Mouse (Mus musculus) embryo, embryonic 10 days (tissue): ENCODE data around the gene Arpc5.
A peak's percentile ranks its signal among the peaks of the same experiment; 100 is the strongest.
"Not testable (repeated sequence)": the region's sequence is repeated elsewhere in the genome, so short reads cannot be mapped to it uniquely, and the experiment has no call there.

Experiments used
- DNase-seq: peaks from one replicate; pipeline ENCODE4 v3.0.0-alpha.2; 2015; ENCODE audit warnings: low spot score

Gene Arpc5

DNA sequence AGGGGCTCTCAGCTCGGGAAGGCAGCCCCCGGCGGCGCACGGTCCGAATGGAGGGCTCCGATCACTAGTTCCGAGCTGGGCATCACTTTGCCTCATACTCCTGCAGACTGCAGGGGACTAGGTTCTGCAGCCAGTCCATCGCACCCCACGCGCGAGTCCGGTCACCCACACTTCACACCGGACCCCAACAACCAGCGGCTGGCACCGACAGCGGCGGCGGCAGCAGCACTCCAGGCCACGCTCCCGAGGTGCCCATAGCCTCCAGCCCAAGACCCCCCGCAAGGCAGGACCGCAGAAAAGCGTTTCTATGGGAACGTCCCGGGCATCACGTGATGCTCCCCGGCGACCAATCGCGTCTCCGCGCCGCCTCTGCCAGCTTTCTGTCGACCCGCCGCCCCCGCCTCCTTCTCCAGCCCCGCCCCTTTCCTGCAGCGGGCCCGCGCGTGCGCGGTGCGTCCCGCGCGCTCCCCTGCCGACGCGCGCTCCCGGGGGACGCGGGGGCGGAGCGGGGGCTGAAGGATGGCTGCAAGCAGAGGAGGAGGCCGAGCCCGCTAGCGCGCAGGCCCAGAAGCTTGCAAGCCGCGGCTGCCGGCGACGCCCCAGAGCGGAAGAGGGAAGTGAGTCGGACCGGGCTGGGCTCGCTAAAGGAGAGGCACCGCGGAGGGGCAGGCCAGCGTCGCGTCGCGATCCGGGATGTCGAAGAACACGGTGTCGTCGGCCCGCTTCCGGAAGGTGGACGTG, at the start of gene Arpc5, which contains the start of gene Rgl1:
Arpc5 (plus strand) TSS at position 511 of the 741 bp plus-strand sequence.
Rgl1 (minus strand) TSS at position 320 of the 741 bp plus-strand sequence.
- peak; percentile 98 for DNase-seq

DNA sequence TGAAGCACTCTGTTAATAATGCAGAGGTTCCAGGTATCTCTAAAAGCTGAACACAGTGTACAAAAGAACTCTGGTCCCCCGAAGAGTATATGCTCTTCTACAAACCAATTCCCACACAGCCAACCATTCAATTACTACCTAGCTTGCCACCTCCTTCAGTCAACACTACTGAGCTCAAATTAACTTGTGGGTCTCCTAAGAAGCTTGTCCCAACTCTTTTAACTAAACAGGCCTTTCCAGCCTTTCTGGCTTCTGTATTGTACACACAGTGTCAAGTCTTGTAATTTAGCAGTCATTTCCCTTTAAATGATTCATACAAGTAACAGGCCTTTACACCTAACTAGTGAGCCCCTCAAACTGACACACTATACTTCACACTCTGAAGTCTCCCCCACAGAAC, 49.0 kb upstream of the Arpc5 start:
- DNase-seq = no peak

DNA sequence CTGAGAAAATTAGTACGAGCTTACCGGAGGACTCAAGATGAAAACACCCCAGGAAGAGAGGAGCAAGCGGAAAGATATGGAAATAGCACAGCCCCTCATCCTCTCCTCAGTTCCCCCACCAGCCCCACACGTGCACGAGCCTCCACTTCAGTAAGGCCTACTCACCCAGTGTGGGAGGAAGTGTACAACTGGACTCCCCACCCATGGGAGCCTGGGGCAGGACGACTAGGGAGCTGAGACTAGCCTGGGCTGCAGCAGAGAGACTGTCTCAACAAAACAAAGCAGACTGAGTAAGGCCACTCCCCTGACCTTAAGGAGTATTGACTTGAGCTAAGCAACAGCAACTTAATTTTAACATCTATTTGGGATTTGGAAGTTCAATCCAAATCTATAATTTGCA, 48.1 kb upstream of the Arpc5 start:
- DNase-seq = no peak

DNA sequence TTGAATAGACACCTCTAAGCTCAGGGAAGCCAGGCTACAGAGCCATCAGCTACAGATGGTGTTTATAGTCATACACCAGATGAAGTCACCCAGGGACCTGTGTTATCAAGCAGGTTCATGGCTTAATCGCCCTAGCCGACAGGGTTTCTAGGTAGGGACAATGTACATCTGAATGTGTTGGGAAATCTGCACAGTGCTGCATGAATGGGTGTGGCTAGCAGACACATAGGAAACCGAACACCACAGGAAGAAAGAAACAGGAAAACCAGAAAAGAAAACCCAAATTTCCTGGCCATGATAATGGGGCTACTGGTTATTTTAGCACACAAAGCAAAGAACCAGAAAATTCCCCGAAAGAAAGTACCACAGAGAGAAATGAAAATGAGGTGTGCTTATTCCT, 45.4 kb upstream of the Arpc5 start:
- DNase-seq = no peak

DNA sequence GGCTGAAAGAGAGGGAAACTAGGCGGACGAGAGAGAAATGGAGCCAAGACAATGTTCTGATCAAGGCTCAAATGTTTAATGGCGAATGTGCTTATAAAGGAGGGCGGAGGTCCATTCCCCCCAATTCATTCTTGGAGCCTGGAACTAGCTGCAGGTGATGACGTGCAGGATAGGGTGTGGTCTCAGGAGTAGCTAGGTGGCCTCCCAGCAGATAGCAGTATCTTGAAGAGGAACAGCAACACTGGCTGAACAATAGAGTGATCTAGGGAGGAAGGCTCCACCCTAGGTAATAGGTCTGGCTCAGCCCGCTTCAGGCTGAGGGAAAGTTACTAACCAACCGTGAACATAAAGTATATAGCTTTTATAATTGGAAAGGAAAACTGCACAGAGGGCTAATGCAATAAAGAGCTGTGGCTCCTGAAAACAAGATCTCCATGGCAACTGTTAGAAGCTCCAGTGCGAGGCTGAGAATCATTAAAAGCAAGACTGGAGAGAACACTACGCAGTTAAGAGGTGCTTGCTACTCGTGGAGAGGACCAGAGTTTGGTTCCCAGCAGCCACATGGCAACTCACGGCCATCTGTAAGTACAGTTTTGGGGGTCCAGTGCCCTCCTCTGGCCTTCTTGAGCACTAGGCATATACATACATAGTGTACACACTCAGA, 44.7 kb upstream of the Arpc5 start:
- no peak for DNase-seq

DNA sequence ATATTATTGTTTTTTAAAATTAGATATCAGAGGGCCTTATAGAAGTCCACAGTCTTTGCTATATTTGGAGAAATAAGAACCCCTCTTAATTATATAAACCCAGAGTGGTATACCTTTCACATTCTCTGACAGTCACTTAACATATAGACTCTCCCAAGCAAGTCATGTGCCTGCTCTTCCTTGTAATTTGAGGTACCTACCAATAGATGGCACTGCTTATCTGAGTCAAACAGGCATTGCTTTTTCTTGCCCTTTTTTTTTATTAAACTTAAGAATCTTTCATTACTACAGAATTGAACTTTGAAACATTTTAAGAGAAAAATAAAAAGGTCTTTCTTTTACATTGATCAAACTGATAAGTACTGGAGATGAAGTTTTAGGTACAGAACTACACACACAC, 42.1 kb upstream of the Arpc5 start:
- DNase-seq = peak; percentile 43

DNA sequence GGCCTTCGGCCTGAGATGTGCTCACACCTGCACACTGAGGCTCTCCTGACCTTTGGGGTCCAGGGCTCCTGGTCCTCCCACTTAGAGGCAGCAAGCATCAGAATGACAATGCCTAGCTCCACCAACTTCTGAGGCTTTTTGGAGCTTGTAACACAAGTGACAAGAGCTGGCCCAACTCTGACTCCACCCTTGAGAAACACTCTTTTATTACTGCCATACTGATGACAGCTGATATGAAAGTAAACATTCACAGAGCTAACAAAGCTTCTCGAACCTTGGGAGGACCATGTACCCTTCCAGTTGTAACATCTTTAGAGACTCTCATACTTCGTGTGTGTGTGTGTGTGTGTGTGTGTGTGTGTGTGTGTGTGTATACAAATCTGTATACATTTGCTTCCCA, 40.2 kb upstream of the Arpc5 start:
- no peak for DNase-seq

DNA sequence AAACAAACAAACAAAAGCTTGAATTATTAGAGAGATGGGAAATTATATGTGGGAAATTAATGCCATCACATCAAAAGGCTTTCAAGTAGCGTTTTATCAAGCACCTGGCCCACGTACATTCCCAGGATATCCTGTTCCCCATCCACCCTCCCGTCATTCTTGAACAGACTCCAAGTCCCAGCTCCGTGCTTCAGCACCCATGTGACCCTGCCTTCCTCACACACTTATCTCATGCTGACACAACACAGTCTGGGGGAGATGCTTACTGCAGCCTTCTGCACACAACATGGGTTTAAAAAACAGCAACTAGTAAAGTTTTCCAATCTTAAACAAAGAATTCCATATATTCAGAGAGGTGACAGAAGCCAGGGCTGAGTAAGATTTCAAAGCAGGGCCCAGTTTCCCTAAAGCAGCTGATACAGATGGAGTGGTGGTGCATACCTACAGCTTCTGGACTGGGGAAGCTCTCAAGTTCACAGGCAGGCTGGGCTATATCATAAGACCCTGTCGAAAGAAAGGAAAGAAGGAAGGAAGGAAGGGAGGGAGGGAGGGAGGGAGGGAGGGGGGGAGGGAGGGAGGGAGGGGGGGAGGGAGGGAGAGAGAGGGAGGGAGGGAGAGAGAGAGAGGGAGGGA, 38.6 kb upstream of the Arpc5 start:
- DNase-seq = no peak

DNA sequence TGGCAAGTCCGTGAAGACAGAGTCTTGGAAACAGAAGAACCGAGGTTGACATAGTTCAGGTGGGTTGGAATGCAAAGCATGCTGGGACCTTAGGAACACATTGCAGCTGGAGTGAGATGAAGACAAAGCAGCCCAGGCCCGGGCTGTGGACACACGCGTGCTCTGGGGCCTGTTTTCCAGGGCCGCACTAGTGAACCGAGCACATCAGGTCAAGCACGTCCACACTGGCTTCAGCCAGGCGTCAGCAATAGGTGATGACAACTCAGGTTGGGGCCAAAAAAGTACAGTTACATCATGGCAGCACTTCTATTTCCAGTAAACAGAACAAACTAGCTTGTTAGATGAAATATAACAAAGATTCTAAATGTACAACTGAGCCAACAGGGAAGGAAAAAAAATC, 27.5 kb upstream of the Arpc5 start:
- DNase-seq = no peak

DNA sequence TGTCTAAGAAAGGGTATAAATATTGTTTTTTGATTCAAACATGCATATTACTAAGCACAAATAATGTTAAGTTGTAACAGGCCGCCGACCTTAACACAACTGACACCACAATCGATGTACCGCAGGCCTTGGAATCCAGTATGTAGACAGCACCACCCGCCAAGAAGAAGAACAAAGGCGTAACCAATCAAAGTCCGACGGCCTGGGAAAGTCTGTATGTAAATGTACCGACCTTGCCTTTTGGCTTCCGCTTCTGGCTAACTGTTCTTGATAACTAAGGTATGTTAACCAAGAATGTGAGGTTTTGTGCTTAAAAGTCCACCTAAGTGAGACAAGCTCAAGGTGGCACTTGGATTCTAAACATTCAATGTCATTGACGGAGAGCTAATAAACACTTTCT, 27.0 kb upstream of the Arpc5 start:
- DNase-seq = no peak

DNA sequence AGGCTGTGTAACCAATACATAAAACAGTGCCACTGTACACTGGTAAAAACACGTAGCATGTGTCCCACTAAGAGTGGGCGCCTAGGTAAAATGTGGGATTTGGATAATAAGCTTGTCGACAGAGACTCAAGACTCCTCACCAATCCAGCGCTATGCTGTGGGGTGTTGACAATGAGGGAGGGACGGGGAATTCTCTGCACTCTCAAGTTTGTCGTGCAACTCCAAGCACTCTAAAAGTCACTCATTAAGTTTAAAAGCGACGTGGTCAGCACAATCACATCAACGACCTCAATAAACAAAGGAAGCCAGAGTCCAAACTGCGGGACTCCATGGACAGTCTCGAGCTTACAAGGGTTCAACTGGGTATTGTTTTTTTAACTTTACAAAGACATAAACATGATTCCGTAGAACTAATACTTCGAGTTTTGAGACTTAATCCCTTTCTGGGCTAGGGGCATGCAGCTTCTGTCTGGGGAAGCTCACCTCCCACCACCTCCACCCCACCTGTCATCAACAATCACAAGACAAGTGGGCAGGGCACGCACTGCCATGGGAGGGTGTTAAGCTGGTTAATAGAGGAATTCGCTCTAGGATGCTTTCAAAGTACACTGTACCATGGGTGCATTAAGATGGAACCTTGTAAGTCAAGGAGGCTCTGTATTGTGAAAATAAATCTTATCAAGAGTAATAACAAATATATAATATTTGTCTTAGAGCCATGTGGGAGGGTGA, 23.1 kb upstream of the Arpc5 start:
- no peak for DNase-seq

DNA sequence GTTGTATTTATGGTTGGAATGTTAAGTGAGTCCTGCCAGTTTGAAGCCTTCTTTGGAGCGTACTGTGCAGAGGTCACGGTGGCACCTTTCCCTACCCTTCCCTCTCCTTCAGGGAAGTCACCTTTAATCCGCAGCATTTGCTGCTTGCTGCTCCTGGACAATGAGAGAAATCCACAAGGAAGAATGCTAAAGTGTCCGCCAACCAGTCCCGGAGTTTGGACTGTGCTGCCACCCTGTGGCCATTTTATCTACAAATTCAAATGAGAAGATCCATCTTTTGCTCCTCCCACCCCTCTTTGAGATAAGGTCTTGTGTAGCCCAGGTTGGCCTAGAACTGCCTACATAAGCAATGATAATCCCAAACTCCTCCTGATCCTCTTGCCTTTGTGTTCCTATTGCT, 19.9 kb upstream of the Arpc5 start:
- peak; percentile 86 for DNase-seq

DNA sequence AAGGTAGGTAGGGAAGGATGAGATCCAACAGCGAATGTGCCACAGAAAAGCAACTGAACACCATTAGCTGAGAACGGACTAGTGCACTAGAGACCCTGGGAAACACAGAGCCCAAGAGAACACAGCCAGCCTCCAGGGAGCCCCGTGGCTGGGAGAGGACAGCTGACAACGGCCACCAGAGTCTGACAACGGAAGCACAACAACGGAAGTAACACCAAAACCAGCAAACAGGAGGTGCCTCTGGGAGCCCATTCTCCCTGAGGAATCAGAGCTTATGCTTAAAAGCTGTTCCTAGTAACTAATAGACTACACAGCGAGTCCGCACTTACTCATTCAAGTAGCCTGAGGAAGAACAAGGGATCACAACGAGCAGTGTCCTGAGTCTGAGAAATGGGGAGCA, 17.1 kb upstream of the Arpc5 start:
- DNase-seq = no peak

DNA sequence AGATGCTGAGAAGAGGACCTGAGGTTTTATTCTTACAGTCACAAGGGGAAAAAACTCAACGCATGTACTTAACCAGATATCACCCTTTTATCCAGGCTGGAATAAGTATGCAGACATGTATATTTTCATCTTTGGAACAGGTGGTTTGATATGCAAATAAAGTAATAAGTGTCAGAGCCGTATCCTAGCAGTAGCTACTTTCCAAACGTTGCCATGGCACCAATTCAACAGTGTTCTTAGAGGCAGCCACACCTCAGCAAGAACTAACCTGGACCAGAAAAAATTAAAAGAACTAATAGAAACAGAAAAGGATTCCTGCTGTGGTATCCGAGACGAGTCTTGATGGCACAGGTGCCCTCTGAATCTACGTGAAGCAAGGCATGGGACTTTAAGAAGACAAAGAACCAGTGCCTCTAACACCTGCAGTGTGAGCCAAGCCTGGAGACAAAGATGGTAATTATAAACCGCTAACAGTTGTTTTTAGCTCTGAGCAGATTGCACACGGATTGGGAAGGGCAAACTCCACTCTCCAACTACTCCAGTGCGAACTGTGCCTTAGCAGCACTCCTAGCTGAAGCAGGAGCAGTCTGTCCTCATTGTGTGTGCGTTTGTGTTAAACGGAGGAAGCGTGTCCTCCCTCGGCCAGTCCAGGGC, 15.9 kb upstream of the Arpc5 start, which contains the start of gene Apobec4:
Apobec4 (plus strand) TSS at position 240 of the 654 bp plus-strand sequence.
- DNase-seq = no peak

DNA sequence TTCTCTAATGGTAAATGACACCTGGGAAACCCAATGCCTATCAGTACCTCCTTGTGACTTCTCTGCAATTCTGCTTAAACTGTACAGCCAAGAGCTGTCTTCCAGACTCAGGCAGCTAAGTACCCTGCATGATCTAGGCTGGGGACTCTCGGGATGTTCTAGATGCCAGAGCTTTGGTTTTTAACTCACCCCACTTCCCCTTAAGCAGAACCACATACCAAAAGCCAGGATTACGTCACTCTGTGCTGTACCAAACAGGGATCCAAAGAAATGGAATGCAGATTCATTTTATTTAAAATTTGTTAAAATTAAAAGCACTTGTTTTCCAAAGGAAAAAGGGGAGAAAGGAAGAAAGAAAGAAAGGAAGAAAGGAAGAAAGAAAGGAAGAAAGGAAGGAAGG, 4.6 kb upstream of the Arpc5 start:
- no peak for DNase-seq

DNA sequence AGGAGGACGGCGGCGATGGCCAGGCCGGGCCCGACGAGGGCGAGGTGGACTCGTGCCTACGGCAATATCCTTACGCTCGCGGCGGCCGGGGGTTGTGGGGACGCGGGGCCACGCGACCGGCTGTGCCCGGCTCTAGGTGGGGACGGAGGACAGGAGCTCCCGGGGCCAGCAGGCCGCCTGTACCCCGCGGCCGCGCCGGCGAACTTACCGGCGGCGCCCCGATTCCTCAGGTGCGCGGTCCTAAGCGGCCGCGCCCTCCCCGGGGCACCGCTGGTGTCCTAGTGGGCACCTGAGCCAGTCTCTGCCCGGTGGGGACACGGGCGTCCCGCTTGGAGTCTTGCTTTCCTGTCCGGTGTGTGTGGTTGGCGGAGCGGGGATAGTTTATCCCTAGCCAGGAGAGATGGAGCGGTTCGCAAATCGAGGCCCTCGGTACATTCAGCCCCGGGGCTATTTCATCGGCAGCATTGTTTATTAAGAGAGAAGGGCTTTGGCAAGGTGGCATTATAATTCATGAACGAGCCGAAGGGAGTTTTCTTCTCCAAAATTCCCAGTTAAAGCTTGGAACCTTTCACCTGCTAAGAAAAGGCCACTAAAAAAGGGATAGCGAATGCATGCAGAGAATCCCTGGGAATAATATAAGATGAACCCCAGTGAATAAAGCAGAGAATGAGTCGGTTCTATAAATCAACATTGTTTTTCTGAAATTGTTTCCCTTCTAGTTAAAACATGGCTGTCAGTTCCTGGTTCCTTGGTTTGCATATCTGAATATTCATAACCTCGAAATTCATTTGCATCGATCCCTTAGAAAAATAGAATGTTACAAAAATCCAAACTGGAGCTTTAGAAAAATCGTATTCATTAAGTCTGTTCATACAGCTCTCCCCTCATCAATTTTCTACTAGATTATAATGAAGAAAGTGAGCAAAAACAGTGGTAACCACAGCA, 734 bp downstream of the Arpc5 start:
- DNase-seq = no peak

DNA sequence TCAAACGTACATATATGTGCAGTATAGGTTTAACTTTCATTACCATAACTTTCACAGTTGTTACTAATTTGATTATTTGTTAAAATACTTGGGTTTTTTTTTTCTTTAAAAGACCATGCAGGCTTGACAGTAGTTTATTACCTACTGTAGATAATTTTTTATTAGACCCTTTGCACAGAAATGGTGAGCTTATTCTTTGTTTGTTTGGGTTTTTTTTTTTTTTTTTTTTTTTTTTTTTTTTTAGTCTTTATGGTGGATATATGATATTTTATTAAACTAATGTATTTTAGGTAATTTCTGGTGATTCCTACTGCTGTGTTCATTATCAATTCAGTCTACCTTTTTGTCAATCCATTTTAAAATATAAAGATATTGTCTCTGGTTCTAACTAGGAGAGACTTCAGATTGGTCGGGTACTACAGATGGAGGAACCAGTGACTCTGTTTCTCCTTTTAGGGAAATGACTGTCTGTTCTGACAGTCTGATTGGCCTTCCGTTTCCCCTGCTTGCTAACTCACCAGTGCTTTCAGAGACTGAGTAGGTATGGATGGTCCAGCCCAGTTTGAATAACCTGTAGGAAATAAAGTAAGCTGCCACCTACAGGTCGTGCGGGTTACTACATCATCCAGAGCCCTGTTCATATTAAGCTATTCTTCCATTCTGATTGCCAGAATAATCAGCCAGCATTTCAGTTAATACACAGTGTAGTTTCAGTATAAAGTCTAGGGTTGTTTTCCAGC, 1.6 kb downstream of the Arpc5 start:
- peak; percentile 91 for DNase-seq

DNA sequence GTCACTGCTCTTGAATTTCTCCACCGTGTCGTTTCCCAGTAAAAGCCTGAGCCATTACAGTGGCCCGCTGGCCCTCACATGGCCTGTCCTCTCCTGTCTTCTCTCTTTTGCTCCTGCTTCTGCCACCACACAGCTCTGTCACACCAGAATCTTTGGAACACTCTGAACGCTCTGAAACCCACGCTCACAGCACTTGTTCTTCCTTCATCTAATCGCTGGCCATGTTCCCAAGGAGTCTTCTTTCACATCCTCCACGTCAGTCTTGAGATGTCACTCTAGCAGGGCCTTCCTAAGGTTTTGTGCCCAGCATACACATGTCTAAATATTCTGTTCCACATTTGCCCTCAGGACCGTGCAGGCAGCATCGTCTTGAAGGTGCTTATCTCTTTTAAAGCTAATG, 4.7 kb downstream of the Arpc5 start:
- no peak for DNase-seq

DNA sequence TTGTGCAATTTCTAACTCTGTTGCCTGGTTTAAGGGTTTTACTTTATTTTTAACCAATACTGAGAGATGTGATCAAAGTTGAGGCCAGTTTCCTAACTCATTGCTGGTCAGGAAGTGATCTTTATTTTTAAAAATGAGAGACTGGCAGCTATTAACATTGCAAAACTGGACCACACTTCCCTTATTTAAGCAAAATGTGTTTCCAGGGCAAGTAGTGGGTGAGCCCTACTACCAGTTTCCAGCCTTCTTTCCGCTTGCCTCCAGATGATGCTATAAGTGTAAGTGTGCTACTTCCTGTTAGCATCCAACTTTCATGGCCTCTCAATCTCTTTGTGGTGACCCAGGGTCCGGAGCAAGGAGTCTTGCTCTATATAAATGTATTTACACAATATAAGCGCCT, 8.3 kb downstream of the Arpc5 start:
- DNase-seq = not testable (repeated sequence)

DNA sequence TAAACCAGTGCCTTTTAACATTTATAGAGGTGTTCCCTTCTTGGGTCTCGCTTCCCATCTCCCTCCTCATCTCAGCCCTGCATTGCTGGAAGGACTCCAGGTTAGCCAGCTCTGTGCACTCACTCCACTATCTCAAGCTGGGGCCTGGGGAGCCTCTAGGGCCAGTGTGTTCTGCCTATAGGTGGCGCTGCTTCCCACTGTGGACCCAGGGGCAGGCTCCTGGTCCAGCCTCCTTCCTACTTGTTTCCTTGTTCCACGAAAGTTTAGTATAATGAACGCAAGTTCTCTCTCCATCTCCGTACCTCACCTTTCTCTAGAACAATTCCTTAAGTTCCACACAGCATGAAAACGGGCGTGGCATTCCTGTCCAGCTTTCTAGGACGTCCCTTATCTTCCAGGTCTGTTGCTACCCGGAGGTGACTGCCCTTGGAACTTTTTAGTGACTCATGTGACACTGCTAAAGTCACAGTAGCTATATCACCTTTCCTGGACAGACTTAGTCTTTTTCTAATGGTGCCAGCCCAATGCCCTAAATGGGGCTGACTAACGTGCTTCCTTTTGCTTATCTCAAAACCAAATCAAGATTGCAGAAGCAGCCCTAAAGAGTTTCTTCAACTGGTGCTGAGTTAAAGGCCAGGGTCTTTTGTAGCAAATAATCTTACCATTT, 12.9 kb downstream of the Arpc5 start:
- DNase-seq = peak; percentile 80
